Mouse (Mus musculus) embryonic fibroblast, embryonic 13.5 days (primary cell): ENCODE data around the gene Olfr555.

ENCODE experiments used
- CTCF ChIP-seq: IDR thresholded peaks from 2 replicates; pipeline ENCODE4 v1.5.1; 2011; ENCODE audit warnings: mild to moderate bottlenecking, control low read depth, low read length, moderate library complexity, borderline replicate concordance; ENCODE audit not compliant: insufficient read depth
- POLR2A ChIP-seq: IDR thresholded peaks from 2 replicates; pipeline ENCODE4 v1.6.1; 2011; ENCODE audit warnings: low read depth, mild to moderate bottlenecking, control low read depth, low read length, moderate library complexity

- no peak for TF ChIP-seq POLR2A
- no peak for TF ChIP-seq CTCF
These were observed 6.0 kb downstream of the Olfr555 start, which contains the start of gene Olfr556 for GRCm38 (mm10) chr7:102664599-102664998.
